In genomic region chr8:79398251-79398981, GRCm38 (mm10) we compare ENCODE assay signal across 8 mouse cellular contexts. TPM values are rescaled to one million over a fixed set of nuclear protein-coding genes. Genes with fewer than 3 reads are reported as not detected.
A peak's percentile ranks its signal among the peaks of the same experiment; 100 is the strongest.
DNase-seq lines count a peak whose midpoint lies in the region; ATAC-seq and TF ChIP-seq lines count a peak whose summit lies in the region.

No protein-coding gene starts in this region.

- ATAC-seq in common myeloid progenitor, adult 5-6 weeks (replicated peaks; ENCODE audit: low read depth, poor library complexity, severe bottlenecking), result peak; percentile 23; the same call in 1 of the 2 replicates
- peak; percentile 32 for ATAC-seq in heart, embryonic 11.5 days (replicated peaks; ENCODE audit: insufficient number of reproducible peaks, low FRiP score, low TSS enrichment)
- ATAC-seq in erythroid progenitor cell, adult 5-6 weeks (replicated peaks; ENCODE audit: low FRiP score, poor library complexity, severe bottlenecking), result no peak

- whole genome bisulfite sequencing in heart, embryonic 11.5 days (ENCODE audit: insufficient replicate concordance), result 1% methylated on average over 58 of the region's 68 CpGs

- TF ChIP-seq CTCF in ES-Bruce4 (IDR thresholded peaks at IDR 0.05; ENCODE audit: low read depth, low read length), result no peak

- peak; percentile 59 for DNase-seq in 3134 (ENCODE audit: extremely low read depth, insufficient read length, low spot score)
- peak; percentile 49 to 67 for DNase-seq in kidney, postnatal 25 days
- peak; percentile 69 for DNase-seq in lung, postnatal 10 days
- DNase-seq in retina, postnatal 7 days (ENCODE audit: low read depth, low spot score), result peak; percentile 25

- no peak for TF ChIP-seq EP300 in ES-Bruce4 (IDR thresholded peaks at IDR 0.05; ENCODE audit: insufficient read depth, low read depth, low read length)

- TF ChIP-seq POLR2A in ES-Bruce4 (IDR thresholded peaks at IDR 0.05; ENCODE audit: insufficient read depth, low read length), result no peak

- H3K4me1 ChIP-seq in ES-Bruce4 (ENCODE audit: control insufficient read depth, insufficient read depth, low read length), result no peaks in the 10 kb centered on the region
- H3K4me1 ChIP-seq in heart, embryonic 11.5 days (ENCODE audit: control insufficient read depth, insufficient read depth, low read length), result peaks cover 13% of the 10 kb centered on the region; the same call in 1 of the 2 replicates

- H3K27ac ChIP-seq in ES-Bruce4 (ENCODE audit: insufficient read depth, low read length), result no peak overlapping the region
- peak overlapping the region; percentile 89 for H3K27ac ChIP-seq in heart, embryonic 11.5 days (ENCODE audit: low read depth, low read length)

- H3K9me3 ChIP-seq in ES-Bruce4 (replicated peaks; ENCODE audit: control insufficient read depth, insufficient read depth, low read length, poor library complexity, severe bottlenecking), result no peaks in the 10 kb centered on the region
- H3K9me3 ChIP-seq in heart, embryonic 11.5 days (replicated peaks; ENCODE audit: control insufficient read depth, low read length), result no peaks in the 10 kb centered on the region

- H3K4me3 ChIP-seq in ES-Bruce4 (ENCODE audit: low read depth, low read length), result peak overlapping the region; percentile 71
- H3K4me3 ChIP-seq in heart, embryonic 11.5 days (ENCODE audit: low read depth, low read length), result peak overlapping the region; percentile 86

- peak overlapping the region; percentile 98 for H3K9ac ChIP-seq in ES-Bruce4 (ENCODE audit: low read depth, poor library complexity, severe bottlenecking)
- peak overlapping the region; percentile 97 for H3K9ac ChIP-seq in heart, embryonic 11.5 days (ENCODE audit: low read depth, low read length)

- peak overlapping the region; percentile 79 for H3K4me2 ChIP-seq in heart, embryonic 11.5 days

- H3K36me3 ChIP-seq in ES-Bruce4 (ENCODE audit: control insufficient read depth, insufficient read depth, low read length, poor library complexity, severe bottlenecking), result no peaks in the 10 kb centered on the region
- H3K36me3 ChIP-seq in heart, embryonic 11.5 days (ENCODE audit: control insufficient read depth, insufficient read depth, low read length), result no peaks in the 10 kb centered on the region

- H3K27me3 ChIP-seq in ES-Bruce4 (ENCODE audit: control insufficient read depth, insufficient read depth, low read length, poor library complexity, severe bottlenecking), result no peaks in the 10 kb centered on the region
- H3K27me3 ChIP-seq in heart, embryonic 11.5 days (ENCODE audit: control insufficient read depth, insufficient read depth, low read length), result no peaks in the 10 kb centered on the region

RNA-seq across cellular contexts. Expression of gene Smad1, which starts 0.9 kb away (rescaled TPM):
- polyA plus RNA-seq in ES-Bruce4 (2011; ENCODE audit: insufficient read depth, insufficient read length, low read depth, missing spikeins), result 23.7 and 23.8 TPM in 2 replicates
- 15.5 and 20.6 TPM in 2 replicates for total RNA-seq in common myeloid progenitor, adult 5-6 weeks (2017)
- 23.0 and 26.2 TPM in 2 replicates for polyA plus RNA-seq in heart, embryonic 11.5 days (2014; fragmentation: Nextera tagmentation; extraction: Ambion mirVana)
- total RNA-seq in erythroid progenitor cell, adult 5-6 weeks (2015; ENCODE audit: low replicate concordance), result 1.1 TPM in 1 of 2 replicates, not detected in the other
- total RNA-seq in erythroid progenitor cell, adult 5-6 weeks (2017; ENCODE audit: low replicate concordance), result 1.2 TPM in 2 replicates
